ENCODE assay signal across 31 mouse cellular contexts in the genomic region with DNA sequence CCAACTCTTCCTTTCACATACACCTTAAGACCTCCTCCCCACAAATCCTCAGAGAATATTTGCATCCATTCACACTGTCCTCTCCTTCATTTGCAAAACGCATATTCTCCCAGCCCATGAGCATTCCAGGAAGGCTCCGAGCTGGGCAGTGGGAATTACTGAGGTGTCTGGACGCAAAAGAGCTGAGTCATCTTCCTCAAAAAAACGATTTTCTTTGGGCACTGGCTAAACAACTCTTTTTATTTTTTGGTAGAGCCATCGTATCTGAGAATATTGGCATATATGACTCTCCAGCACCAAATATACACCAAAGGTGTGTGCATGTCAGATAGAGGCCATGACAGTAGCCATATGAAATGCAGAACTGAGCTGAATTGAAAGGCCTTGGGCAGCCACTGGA. TPM values are rescaled to one million over a fixed set of nuclear protein-coding genes. Genes with fewer than 3 reads are reported as not detected.
DNase-seq lines count a peak whose midpoint lies in the region; TF ChIP-seq lines count a peak whose summit lies in the region.
"Had no signal": no experiment of that assay in that cellular context is flagged by ENCODE, and none has a peak within 500 bp of the region (broad histone marks: within the 10 kb centered on the region; RNA-seq: fewer than 3 reads in every experiment).

No protein-coding gene starts in this region.

- H3K9me3 ChIP-seq in ES-Bruce4 (replicated peaks; ENCODE audit: control insufficient read depth, insufficient read depth, low read length, poor library complexity, severe bottlenecking), result no peaks in the 10 kb centered on the region
- H3K9me3 ChIP-seq: embryonic facial prominence, embryonic 15.5 days; forebrain, embryonic 13.5 days; intestine, embryonic 15.5 days; liver, embryonic 13.5 days; megakaryocyte, embryonic 14.5 days; midbrain, embryonic 12.5 days; neural tube, embryonic 13.5 days had no signal

- no peak for TF ChIP-seq EP300 in ES-Bruce4 (IDR thresholded peaks at IDR 0.05; ENCODE audit: insufficient read depth, low read depth, low read length)

- no peaks in the 10 kb centered on the region for H3K36me3 ChIP-seq in ES-Bruce4 (ENCODE audit: control insufficient read depth, insufficient read depth, low read length, poor library complexity, severe bottlenecking)
- H3K36me3 ChIP-seq: embryonic facial prominence, embryonic 15.5 days; intestine, embryonic 15.5 days; midbrain, embryonic 12.5 days; neural tube, embryonic 13.5 days had no signal

- H3K27me3 ChIP-seq in ES-Bruce4 (ENCODE audit: control insufficient read depth, insufficient read depth, low read length, poor library complexity, severe bottlenecking), result no peaks in the 10 kb centered on the region
- H3K27me3 ChIP-seq: intestine, embryonic 15.5 days; Patski had no signal

- H3K4me3 ChIP-seq in lung, adult 2 months (replicated peaks; ENCODE audit: extremely low read depth, low read depth, low read length), result peak overlapping the region; percentile 21
- H3K4me3 ChIP-seq in ES-Bruce4 (ENCODE audit: low read depth, low read length), result no peak overlapping the region
- H3K4me3 ChIP-seq: embryonic facial prominence, embryonic 10.5 days; embryonic facial prominence, embryonic 15.5 days; forebrain, embryonic 13.5 days; intestine, embryonic 15.5 days; liver, embryonic 13.5 days; megakaryocyte, embryonic 14.5 days; midbrain, embryonic 12.5 days; neural tube, embryonic 13.5 days had no signal

- H3K4me1 ChIP-seq in lung, adult 2 months (ENCODE audit: control insufficient read depth, insufficient read depth, low read length), result peaks cover 22% of the 10 kb centered on the region
- peaks cover 1% of the 10 kb centered on the region for H3K4me1 ChIP-seq in ES-Bruce4 (ENCODE audit: control insufficient read depth, insufficient read depth, low read length)

- no peak for TF ChIP-seq POLR2A in lung, adult 2 months (IDR thresholded peaks at IDR 0.05; ENCODE audit: borderline replicate concordance, extremely low read depth, low read depth, low read length)
- no peak for TF ChIP-seq POLR2A in ES-Bruce4 (IDR thresholded peaks at IDR 0.05; ENCODE audit: insufficient read depth, low read length)

- DNase-seq in lung, adult 2 months, result no peak
- DNase-seq in lung, postnatal 4 days, result no peak
- DNase-seq in adipocyte (ENCODE audit: low spot score) (peak; percentile 31), liver (no peak)
- DNase-seq in Muller cell, postnatal 12 days (ENCODE audit: inconsistent ontology term), result no peak
- DNase-seq in lung, adult 18-20 months, result no peak
- DNase-seq: adrenal gland, postnatal 14 days; B cell, adult 2 months; cerebellum, adult 18-20 months; cerebellum, postnatal 14 days; gastrocnemius, postnatal 25 days; heart, adult 11 months; kidney, adult 8-10 months; layer of hippocampus, postnatal 36 days; left cerebral cortex, postnatal 4 days; liver, embryonic 13.5 days; lung, embryonic 14.5 days; lung, postnatal 36 days; thymus, adult 2 months; thymus, postnatal 36 days had no signal

- whole genome bisulfite sequencing in lung, adult 2 months, result 27% methylated on average over 5 of the region's 5 CpGs

- no peak overlapping the region for H3K9ac ChIP-seq in ES-Bruce4 (ENCODE audit: low read depth, poor library complexity, severe bottlenecking)
- H3K9ac ChIP-seq: embryonic facial prominence, embryonic 15.5 days; forebrain, embryonic 13.5 days; intestine, embryonic 15.5 days; liver, embryonic 13.5 days; lung, embryonic 14.5 days; midbrain, embryonic 12.5 days; neural tube, embryonic 13.5 days had no signal

- H3K27ac ChIP-seq in ES-Bruce4 (ENCODE audit: insufficient read depth, low read length), result 0 out of 2 replicates have a peak overlapping the region, but pooled peaks have one; percentile 10
- H3K27ac ChIP-seq: embryonic facial prominence, embryonic 10.5 days; embryonic facial prominence, embryonic 15.5 days; forebrain, embryonic 13.5 days; hindbrain, postnatal 0 days; intestine, embryonic 15.5 days; kidney, postnatal 0 days; liver, embryonic 13.5 days; midbrain, embryonic 12.5 days; neural tube, embryonic 13.5 days had no signal

- no peak for TF ChIP-seq CTCF in lung, adult 2 months (IDR thresholded peaks at IDR 0.05; ENCODE audit: insufficient read depth, low read length)
- no peak for TF ChIP-seq CTCF in ES-Bruce4 (IDR thresholded peaks at IDR 0.05; ENCODE audit: low read depth, low read length)

RNA-seq across cellular contexts. Expression of gene Itpripl2, which starts 4.9 kb away (rescaled TPM):
- polyA plus RNA-seq in lung, adult 2 months (2012; rRNA removed), result 60.9 and 84.2 TPM in 2 replicates
- polyA plus RNA-seq in ES-Bruce4 (2011; ENCODE audit: insufficient read depth, insufficient read length, low read depth, missing spikeins), result 7.2 and 7.7 TPM in 2 replicates

RNA-seq across cellular contexts. Expression of gene Syt17, which starts 38.9 kb away (rescaled TPM):
- 5.0 and 6.8 TPM in 2 replicates for polyA plus RNA-seq in lung, adult 2 months (2012; rRNA removed)
- 4.0 and 4.5 TPM in 2 replicates for polyA plus RNA-seq in ES-Bruce4 (2011; ENCODE audit: insufficient read depth, insufficient read length, low read depth, missing spikeins)

RNA-seq across cellular contexts. Expression of gene Coq7, which starts 46.2 kb away (rescaled TPM):
- polyA plus RNA-seq in lung, adult 2 months (2012; rRNA removed), result 29.2 and 41.4 TPM in 2 replicates
- 29.0 and 30.8 TPM in 2 replicates for polyA plus RNA-seq in ES-Bruce4 (2011; ENCODE audit: insufficient read depth, insufficient read length, low read depth, missing spikeins)
